Mouse (Mus musculus): ENCODE results near the gene Retreg3. TPM values are rescaled to one million over a fixed set of nuclear protein-coding genes. Genes with fewer than 3 reads are reported as not detected.
A peak's percentile ranks its signal among the peaks of the same experiment; 100 is the strongest.
"Not testable (repeated sequence)": the region's sequence is repeated elsewhere in the genome, so short reads cannot be mapped to it uniquely, and the experiment has no call there.

Retreg3 gene
- polyA plus RNA-seq (2017; shearing (Covaris generic)), result 10 to 100 TPM; 14.4 to 24.7 TPM

DNA sequence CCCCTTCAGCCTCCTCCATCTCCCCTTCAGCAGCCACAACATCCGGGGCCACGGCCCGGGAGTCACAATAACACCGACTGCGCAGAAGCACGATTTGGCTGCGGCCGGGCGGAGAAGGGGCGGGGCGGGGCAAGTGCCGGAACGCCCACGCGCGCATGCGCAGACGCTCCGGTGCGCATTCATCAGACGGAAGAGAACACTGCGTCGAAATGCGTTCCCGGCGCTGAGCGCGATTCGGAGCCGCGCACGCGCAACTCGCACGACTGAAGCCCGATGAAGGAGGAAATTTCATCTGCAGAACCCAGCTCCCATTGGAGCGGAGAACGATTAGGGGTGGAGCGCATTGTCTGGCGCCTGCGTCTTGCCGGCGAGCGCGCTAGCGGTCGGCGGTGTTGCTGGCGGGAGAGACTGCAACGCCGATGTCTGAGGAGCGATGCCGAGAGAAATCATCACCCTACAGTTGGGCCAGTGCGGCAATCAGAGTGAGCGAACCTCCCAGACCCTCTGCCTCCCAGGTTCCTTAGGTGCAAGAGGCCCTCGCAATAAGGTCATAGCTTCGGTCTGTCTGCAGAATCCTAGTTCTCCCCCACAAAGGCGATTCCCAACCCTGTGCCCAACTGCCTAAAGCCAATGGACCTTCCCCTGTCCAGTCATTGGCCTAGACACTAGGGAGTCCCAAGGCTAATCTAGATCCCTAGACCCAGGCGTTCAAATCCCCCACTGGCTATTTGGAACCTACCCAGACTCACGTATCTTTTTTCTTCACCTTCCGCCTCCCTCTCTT, at the start of gene Retreg3, which contains the start of gene Tubg1:
Gene Retreg3 (minus strand): TSS at position 133 of the 784 bp plus-strand sequence.
Gene Tubg1 (plus strand): TSS at position 178 of the 784 bp plus-strand sequence.
- ATAC-seq, result peak; percentile 86

DNA sequence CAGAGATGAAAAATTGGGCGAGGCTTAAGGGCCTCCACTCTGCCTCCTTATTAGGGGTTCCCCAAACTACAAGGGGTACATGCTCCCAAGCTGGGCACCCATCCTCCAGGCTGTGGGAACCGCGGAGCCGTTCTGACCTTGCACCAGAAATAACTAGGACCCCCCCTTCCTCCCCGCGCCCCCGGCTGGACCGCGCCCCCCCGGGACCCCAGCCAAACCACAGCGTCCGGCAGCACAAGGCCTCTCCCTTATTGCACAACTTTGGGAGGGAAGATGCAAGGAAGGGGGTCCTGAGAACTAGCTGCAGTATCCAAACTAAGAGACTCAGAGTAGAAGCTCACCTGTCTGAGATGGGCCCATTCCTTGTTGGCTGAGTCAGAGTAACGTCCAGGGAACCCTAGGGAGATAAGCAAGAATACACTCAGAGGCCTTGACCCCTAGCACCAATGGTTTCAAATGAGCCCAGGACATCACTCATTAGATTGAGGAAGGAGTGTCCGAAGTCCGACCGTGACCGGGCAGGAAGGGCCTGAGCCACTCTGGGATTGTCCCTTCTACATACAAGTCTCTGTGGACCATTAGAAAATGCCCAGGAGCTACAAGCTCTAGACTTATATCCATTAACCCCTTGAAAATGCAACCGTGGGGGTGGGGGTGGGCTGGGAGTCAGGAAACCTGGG, 48.7 kb upstream of the Retreg3 start:
- no peak for ATAC-seq

GRCm38 (mm10) chr11:101167963-101168300, 48.2 kb upstream of the Retreg3 start:
- no peak for ATAC-seq

- ATAC-seq, result no peak
Observed at GRCm38 (mm10) chr11:101167211-101167962, 47.7 kb upstream of the Retreg3 start.

- no peak for ATAC-seq
Observed at GRCm38 (mm10) chr11:101166357-101166756, 46.7 kb upstream of the Retreg3 start.

DNA sequence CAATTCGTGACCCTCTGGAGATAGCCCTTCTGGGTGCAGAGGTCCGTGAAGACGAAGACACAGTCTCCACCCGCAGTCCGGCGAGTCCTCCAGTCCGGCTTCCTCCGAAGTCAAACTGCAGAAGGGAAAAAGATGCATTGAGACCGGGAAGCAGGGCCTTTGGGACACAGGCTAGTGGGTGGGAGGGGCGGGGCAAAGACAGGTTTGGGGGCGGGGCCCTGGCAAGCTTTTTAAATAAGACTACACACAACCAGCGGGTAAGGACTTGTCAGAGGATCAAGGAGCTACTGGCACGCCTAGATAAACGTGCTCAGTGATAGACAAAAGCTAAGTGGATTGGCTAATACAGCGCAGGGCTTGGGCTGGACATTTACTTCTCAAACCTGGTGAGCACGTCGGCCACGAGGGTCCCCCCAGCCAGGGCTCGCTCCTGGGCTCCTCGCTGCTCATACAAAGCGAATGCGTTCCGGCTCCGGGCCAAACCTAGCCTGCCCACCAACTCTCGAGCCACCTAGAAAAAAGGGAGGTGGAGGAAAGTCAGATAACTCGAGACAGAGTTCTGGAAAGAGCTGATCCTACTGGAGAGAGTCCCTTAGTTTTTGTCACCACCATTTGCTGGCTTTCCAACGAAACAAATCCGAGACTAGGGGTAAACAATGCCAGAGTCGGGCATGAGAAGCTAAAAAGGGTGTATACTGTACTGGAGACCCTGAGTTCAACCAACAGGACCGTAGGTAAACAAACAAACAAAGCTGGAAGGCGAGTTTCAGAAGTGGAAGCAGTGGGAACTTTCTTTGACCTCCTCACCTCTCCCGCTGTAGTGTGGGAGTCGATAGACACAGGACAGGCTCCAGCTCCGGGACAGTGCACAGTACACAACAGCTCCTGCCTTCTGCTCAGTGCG, 45.2 kb upstream of the Retreg3 start:
- no peak for ATAC-seq

DNA sequence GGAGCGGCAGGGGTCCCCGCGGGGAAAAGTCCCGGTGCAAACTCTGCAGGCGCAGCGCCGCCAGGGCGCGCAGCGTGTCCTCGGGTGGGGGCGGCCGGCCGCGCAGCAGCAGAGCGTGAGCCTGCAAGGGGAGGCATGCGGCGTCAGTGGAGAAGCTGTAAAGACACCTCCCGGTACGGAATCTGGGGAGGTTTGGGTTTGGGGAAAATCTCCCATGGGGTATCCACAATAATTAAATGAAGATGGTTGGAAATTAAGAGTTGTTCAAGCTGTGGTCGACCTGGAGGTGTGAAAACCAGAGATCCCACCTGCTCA, 44.6 kb upstream of the Retreg3 start:
- no peak for ATAC-seq

DNA sequence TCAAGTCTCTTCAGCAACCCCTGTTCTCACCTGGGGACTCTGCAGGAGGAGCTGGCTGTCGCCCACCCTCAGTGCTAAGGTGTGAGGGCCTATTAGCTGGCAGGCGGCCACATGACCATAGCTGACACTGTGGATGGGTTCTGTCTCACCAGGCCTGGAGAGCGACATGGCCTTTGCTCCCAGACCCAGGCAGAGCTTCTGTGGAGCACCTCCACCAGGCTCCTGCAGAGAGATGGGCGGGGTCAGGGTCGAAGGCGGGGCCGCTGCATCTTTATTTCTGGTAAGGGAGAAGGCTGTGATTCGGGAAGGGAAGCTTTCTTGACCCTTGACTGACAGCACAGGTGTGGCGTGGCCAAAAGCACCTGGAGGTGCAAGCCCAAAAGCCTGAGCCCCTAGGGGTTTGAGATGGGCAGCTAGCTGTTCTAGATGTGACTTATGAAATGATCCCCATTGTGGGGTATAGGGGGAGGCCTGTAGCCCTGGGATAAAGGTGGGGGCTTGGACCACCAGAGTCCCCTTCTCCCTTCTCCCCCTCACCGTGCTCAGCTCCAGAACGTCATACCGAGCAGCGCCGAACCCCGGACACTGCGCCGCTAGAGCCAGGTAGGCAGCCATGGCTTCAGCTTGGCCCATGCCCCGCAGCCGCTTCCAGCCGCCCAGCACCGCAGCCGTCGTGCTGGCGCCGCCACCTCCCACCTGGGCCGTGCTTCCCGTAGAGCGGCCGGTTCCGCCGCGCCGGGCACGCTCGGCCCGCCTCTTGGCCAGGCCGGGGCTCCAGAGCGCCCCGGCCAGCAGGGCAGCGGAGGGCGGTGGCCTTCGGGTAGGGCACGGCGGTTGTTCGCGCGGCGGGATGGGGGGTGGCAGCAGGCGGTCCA, 44.0 kb upstream of the Retreg3 start:
- no peak for ATAC-seq

DNA sequence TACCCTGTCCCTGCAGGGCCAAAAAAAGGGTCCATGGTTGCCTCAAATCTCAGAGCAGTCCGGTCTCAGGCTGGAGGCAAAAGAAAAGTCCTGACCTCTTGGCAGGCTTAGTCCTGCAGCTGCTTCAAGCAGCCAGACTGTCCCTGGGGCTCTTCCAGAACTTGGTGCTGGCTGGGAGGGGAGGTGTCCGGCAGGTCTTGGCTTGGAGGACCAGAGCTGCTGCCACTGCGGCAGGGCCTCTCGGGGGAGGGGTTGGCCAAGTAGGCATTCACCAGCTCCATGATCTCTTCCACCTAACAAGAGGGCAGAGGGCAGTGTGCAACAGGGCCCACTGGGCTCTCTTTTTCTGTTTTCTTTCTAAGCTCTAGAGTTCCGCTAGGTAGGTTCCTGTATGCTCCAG, 43.1 kb upstream of the Retreg3 start:
- no peak for ATAC-seq

DNA sequence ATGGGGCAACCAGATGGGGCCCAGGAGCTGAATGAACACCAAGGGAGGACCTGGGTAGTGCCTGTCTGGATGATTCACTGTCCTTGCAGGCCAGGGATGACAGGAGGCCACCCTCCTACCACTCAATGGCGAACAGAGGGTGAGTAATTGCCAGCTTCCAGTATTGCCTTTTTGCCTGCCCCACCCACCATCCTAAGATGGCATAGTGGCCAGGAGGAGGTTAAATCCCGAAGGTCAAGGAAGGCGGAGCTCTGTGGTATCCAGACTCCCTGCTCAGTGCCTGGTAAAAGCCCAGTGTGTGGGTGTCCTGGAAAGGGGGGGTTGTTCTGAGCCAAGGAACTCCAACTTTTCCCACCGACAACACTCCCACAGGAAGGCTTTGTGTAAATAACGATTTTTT, 42.6 kb upstream of the Retreg3 start:
- no peak for ATAC-seq

GRCm38 (mm10) chr11:101161551-101161950, 41.9 kb upstream of the Retreg3 start:
- ATAC-seq, result no peak

- ATAC-seq, result not testable (repeated sequence)
Observed at GRCm38 (mm10) chr11:101160981-101161505, 41.4 kb upstream of the Retreg3 start.

- ATAC-seq, result not testable (repeated sequence)
Observed at GRCm38 (mm10) chr11:101160151-101160550, 40.5 kb upstream of the Retreg3 start.

- peak; percentile 36 for ATAC-seq
Observed at GRCm38 (mm10) chr11:101155728-101156371, 36.2 kb upstream of the Retreg3 start, which contains the start of gene Tubg2. Tubg2 (plus strand) TSS chr11:101155907.

- no peak for ATAC-seq
Observed at GRCm38 (mm10) chr11:101155151-101155550, 35.5 kb upstream of the Retreg3 start.

DNA sequence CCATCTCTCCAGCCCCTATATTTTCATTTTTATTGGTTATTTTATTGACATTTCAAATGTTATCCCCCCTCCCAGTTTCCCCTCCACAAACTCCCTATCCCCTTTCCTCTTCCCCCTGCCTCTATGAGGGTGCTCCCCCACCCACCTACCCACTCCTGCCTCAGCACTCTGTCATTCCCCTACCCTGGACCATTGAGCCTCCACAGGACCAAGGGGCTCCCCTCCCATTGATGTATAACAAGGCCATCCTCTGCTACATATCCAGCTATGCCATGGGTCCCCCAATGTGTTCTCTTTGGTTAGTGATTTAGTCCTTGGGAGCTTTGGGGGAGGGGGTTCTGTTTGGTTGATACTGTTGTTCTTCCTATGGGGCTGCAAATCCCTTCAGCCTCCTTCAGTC, 35.0 kb upstream of the Retreg3 start:
- ATAC-seq, result no peak

- no peak for ATAC-seq
Observed at GRCm38 (mm10) chr11:101152825-101153224, 33.1 kb upstream of the Retreg3 start.

- no peak for ATAC-seq
Observed at GRCm38 (mm10) chr11:101151063-101151462, 31.4 kb upstream of the Retreg3 start.

- no peak for ATAC-seq
Observed at GRCm38 (mm10) chr11:101149178-101150105, 29.7 kb upstream of the Retreg3 start.

All from activated CD4-positive, CD25-positive, alpha-beta regulatory T cell, adult 4 months (primary cell).